Mouse (Mus musculus): ENCODE measurements at regions not wholly inside any gene's neighbourhood (a gene's known extent, or its start where the extent isn't known, plus 50 kb on each side); places are given as distances from the start of the nearest gene placed in this dataset.
"Not testable (repeated sequence)": the region's sequence is repeated elsewhere in the genome, so short reads cannot be mapped to it uniquely, and the experiment has no call there.

GRCm38 (mm10) chr3:78573299-78573698 is 713.0 kb downstream of the Rapgef2 start:
- no peak for DNase-seq (ENCODE audit: low spot score)

- not testable (repeated sequence) for DNase-seq (ENCODE audit: low spot score)
These were observed 721.4 kb downstream of the Rapgef2 start for GRCm38 (mm10) chr3:78564926-78565325.

Measured in embryo, embryonic 10.5 days (tissue).